Mouse (Mus musculus) adrenal gland, postnatal 36 days (tissue): ENCODE results near the gene Amz1. TPM values are rescaled to one million over a fixed set of nuclear protein-coding genes. Genes with fewer than 3 reads are reported as not detected.

Experiments used
- DNase-seq, 2 experiments: peaks; one replicate each; pipeline ENCODE4 v3.0.0; 2021; ENCODE audit warnings: mixed read lengths in 1 of 2
- total RNA-seq, 2 experiments: library from RNA; stranded (reverse); gene quantifications; 2 replicates each; pipeline ENCODE4 v1.2.3; 2021

Amz1 gene
- total RNA-seq, 2 experiments from 2014 or later, result 0.50 to 0.66 TPM

- DNase-seq, result peak; percentile 54 to 58
These were observed 2.3 kb downstream of the Amz1 start for GRCm38 (mm10) chr5:140726062-140726839.

GRCm38 (mm10) chr5:140726946-140727740 is 3.2 kb downstream of the Amz1 start:
- peak; percentile 68 to 82 for DNase-seq

DNA sequence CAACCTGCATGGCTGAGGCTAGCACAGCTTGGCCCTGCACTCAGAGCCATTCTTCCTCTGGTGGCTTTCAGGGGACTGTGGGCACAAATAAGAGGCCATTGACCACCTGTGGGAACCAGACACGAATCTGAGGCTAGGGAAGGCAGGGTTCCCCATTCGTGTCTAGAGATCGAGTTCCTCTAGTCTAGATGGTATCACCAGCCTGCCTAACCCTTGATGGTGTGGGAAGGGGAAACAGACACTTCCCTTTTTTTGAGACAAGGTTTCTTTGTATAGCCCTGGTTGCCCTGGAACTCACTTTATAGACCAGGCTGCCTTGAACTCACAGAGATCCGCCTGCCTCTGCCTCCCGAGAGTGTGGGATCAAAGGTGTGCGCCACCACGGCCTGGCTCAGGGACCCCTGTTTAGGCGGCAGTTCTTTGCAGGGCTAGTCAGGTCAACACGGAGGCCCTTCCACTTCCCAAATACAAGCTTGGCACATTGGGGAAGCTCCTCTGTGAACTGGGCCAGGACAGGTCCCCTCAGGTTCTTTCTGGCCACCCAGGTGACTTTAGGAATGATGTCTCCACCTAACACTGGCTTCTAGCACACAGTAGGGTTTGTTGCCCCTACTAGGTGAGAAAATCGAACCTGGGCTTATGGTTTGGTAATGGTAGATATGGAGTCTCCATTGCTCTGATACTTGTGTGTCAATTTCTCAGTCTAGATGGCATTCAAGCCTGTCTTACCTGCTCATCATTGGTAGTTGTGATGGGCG is 7.3 kb downstream of the Amz1 start:
- DNase-seq, result no peak

DNA sequence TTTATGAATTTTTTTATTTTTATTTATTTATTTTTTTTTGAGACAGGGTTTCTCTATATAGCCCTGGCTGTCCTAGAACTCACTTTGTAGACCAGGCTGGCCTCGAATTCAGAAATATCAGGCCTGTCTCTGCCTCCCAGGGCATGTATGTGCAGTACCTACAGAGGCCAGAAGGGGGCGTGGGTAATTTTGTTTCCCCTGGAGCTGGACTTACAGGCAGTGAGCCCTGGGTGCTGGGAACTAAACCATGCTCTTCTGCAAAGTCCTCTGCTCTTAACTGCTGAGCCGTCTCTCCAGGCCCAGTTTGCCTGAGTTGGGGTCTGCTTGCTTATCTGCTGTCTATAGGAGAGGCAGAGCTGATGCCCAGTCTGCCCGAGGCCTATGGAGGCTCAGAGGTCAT is 8.3 kb downstream of the Amz1 start:
- no peak for DNase-seq

DNA sequence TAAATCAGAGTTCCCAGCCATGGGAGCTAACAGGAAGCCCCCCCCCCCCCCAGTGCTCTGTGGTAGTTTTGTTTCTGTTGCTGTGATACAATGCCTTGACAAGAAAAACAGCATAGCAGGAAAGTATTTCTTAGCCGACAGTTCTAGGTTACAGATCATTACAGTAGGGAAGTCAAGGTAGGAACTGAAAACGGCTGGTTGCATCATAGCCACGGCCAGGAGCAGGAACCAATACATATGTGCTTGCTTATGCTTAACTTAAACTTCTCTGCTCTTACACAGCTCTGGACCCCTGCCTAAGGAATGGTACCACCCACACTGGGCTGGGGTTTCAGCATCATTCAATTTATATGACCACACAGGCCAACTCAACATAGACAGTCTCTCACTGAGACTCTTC is 9.4 kb downstream of the Amz1 start:
- no peak for DNase-seq

- peak; percentile 51 for DNase-seq
These were observed 11.4 kb downstream of the Amz1 start for GRCm38 (mm10) chr5:140735297-140735696.

GRCm38 (mm10) chr5:140736166-140736565 is 12.2 kb downstream of the Amz1 start:
- DNase-seq, result no peak

- DNase-seq, result no peak
These were observed 15.9 kb downstream of the Amz1 start for GRCm38 (mm10) chr5:140739813-140740212.

DNA sequence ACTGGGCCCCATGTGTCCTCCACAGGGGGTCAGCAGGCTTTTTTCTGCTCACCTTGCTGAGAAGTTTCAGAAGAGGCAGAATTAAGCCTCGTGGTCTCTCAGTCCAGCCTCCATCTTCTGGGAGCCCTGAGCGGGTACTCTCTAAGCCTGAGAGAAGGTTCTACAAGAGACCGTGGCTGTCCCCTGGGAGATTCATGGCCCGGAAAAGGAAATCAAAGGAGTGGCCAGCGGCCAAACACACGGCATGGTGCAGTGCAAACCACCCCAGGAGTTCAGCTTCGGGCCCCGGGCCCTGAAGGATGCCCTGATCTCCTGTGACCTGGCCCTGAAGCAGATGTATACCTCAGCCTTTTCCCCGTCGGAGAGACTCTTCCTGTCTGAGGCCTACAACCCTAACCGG is 17.1 kb downstream of the Amz1 start:
- DNase-seq, result peak; percentile 50 to 61

DNA sequence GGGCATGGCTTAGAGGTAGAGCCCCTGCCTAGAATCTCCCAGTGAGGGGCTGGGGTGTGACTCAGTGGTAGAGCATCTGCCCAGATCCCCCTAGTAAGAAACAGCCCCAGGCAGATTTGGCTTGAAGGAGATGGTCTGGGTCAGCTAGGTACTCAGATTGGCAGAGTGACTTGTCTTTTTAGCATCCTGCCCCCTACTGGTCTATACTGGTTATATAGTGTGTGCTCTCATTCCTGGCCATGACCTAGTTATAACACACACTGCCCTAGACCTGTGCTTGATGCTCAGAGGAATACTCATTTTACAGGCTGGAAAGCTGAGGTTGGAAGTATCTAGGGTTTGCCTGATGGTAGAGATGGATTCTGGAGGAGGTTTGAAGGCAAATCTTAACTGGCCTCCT is 17.9 kb downstream of the Amz1 start:
- no peak for DNase-seq

- DNase-seq, result no peak
These were observed 19.8 kb downstream of the Amz1 start for GRCm38 (mm10) chr5:140743706-140744131.

- no peak for DNase-seq
These were observed 24.5 kb downstream of the Amz1 start for GRCm38 (mm10) chr5:140748425-140748824.

DNA sequence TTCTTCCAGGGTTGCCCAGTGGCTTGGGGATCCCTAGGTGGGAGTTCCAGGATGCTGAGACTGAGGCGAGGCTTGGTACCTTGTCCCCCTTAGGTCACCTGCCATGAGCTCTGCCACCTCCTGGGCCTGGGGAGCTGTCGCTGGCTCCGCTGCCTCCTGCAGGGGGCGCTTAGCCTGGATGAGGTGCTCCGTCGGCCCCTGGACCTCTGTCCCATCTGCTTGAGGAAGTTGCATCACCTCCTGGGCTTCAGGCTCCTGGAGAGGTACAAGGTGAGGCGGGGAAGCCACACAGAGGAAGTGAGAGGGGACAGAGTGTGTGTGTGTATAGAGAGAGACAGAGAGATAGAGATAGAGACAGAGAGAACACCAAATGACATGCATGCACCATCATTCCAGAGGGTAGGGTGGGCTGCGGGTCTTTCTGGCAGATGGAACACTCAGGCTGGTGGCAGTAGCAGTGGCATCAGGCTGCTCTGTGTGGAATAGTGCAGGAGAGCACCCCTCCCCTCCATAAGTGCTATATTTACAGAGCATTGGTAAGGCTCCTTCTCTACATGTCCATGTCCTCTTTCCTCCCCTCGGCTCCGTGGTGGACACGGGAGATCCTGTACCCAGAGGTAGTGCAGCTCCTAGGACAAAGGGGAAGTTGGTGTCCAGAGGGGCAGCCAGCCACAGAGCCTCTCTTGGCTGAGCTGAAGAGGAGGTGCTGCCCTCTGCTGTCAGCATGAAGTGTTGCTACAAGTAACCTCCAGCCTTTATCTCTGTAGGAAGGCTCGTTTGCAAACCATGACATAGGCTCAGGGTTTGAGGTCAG is 25.3 kb downstream of the Amz1 start:
- peak; percentile 77 to 85 for DNase-seq

GRCm38 (mm10) chr5:140750925-140751324 is 27.0 kb downstream of the Amz1 start:
- peak; percentile 36 to 47 for DNase-seq

- no peak for DNase-seq
These were observed 28.1 kb downstream of the Amz1 start for GRCm38 (mm10) chr5:140752041-140752440.

- DNase-seq, result no peak
These were observed 28.7 kb downstream of the Amz1 start for GRCm38 (mm10) chr5:140752639-140753038.

- no peak for DNase-seq
These were observed 29.3 kb downstream of the Amz1 start for GRCm38 (mm10) chr5:140753223-140753622.

GRCm38 (mm10) chr5:140758864-140759263 is 34.9 kb downstream of the Amz1 start:
- DNase-seq, result no peak

GRCm38 (mm10) chr5:140762540-140762939 is 38.6 kb downstream of the Amz1 start:
- no peak for DNase-seq

GRCm38 (mm10) chr5:140764921-140765613 is 41.1 kb downstream of the Amz1 start:
- DNase-seq, result peak; percentile 54 to 55

- DNase-seq, result no peak
These were observed 42.6 kb downstream of the Amz1 start for GRCm38 (mm10) chr5:140766566-140766965.
